Mouse (Mus musculus): ENCODE results near the gene Snrnp35. TPM values are rescaled to one million over a fixed set of nuclear protein-coding genes. Genes with fewer than 3 reads are reported as not detected.

Gene Snrnp35
- total and polyA plus RNA-seq, 2 experiments from 2014 or later: 4.4 to 14.0 TPM

- H3K36me3 ChIP-seq (replicated peaks; ENCODE audit: control insufficient read depth, insufficient read depth, low read length): peaks cover 52% of the 10 kb centered on the region
- no peaks in the 10 kb centered on the region for H3K9me3 ChIP-seq (replicated peaks; ENCODE audit: control insufficient read depth, low read length)
- no peak overlapping the region for H3K27ac ChIP-seq (ENCODE audit: low read depth)
- no peak for TF ChIP-seq CTCF (IDR thresholded peaks at IDR 0.05; ENCODE audit: low read depth)
- no peak for TF ChIP-seq EP300 (IDR thresholded peaks at IDR 0.05; ENCODE audit: low read depth)
- H3K27me3 ChIP-seq (ENCODE audit: control insufficient read depth, insufficient read depth, low read length): no peaks in the 10 kb centered on the region
- no peaks in the 10 kb centered on the region for H3K4me1 ChIP-seq (ENCODE audit: control insufficient read depth, insufficient read depth)
- H3K4me2 ChIP-seq (ENCODE audit: low read depth, low read length): no peak overlapping the region
- DNase-seq (ENCODE audit: low spot score): no peak
- H3K9ac ChIP-seq (replicated peaks; ENCODE audit: low read depth, low read length): no peak overlapping the region
- ATAC-seq (ENCODE audit: insufficient read depth, low read depth): no peak
- no peak overlapping the region for H3K4me3 ChIP-seq (ENCODE audit: low read depth, low read length)
- WGBS: 79% methylated on average over 5 of the region's 5 CpGs
Observed at GRCm38 (mm10) chr5:124515789-124516188, 32.9 kb downstream of the Snrnp35 start.

GRCm38 (mm10) chr5:124518648-124519047, 35.7 kb downstream of the Snrnp35 start:
- WGBS: 75% methylated on average over 10 of the region's 10 CpGs
- peaks cover 40% of the 10 kb centered on the region for H3K36me3 ChIP-seq (replicated peaks; ENCODE audit: control insufficient read depth, insufficient read depth, low read length)
- no peaks in the 10 kb centered on the region for H3K4me1 ChIP-seq (ENCODE audit: control insufficient read depth, insufficient read depth)
- no peak overlapping the region for H3K4me3 ChIP-seq (ENCODE audit: low read depth, low read length)
- TF ChIP-seq EP300 (IDR thresholded peaks at IDR 0.05; ENCODE audit: low read depth): no peak
- TF ChIP-seq CTCF (IDR thresholded peaks at IDR 0.05; ENCODE audit: low read depth): no peak
- H3K27me3 ChIP-seq (ENCODE audit: control insufficient read depth, insufficient read depth, low read length): no peaks in the 10 kb centered on the region
- ATAC-seq (ENCODE audit: insufficient read depth, low read depth) (0 out of 2 replicates have a peak, but pooled peaks have one; percentile 17), DNase-seq (ENCODE audit: low spot score) (no peak)
- no peak overlapping the region for H3K4me2 ChIP-seq (ENCODE audit: low read depth, low read length)
- no peak overlapping the region for H3K9ac ChIP-seq (replicated peaks; ENCODE audit: low read depth, low read length)
- no peak overlapping the region for H3K27ac ChIP-seq (ENCODE audit: low read depth)
- no peaks in the 10 kb centered on the region for H3K9me3 ChIP-seq (replicated peaks; ENCODE audit: control insufficient read depth, low read length)

- DNase-seq (ENCODE audit: low spot score) (no peak), ATAC-seq (ENCODE audit: insufficient read depth, low read depth) (no peak)
- 81% methylated on average over 4 of the region's 4 CpGs for WGBS
- no peak overlapping the region for H3K4me3 ChIP-seq (ENCODE audit: low read depth, low read length)
- H3K9me3 ChIP-seq (replicated peaks; ENCODE audit: control insufficient read depth, low read length): no peaks in the 10 kb centered on the region
- no peak overlapping the region for H3K27ac ChIP-seq (ENCODE audit: low read depth)
- no peaks in the 10 kb centered on the region for H3K4me1 ChIP-seq (ENCODE audit: control insufficient read depth, insufficient read depth)
- TF ChIP-seq CTCF (IDR thresholded peaks at IDR 0.05; ENCODE audit: low read depth) (no peak), EP300 (IDR thresholded peaks at IDR 0.05; ENCODE audit: low read depth) (no peak)
- H3K9ac ChIP-seq (replicated peaks; ENCODE audit: low read depth, low read length): no peak overlapping the region
- no peak overlapping the region for H3K4me2 ChIP-seq (ENCODE audit: low read depth, low read length)
- H3K27me3 ChIP-seq (ENCODE audit: control insufficient read depth, insufficient read depth, low read length): no peaks in the 10 kb centered on the region
- H3K36me3 ChIP-seq (replicated peaks; ENCODE audit: control insufficient read depth, insufficient read depth, low read length): peaks cover 25% of the 10 kb centered on the region; the same call in 1 of the 2 replicates
Observed at GRCm38 (mm10) chr5:124521588-124521987, 38.7 kb downstream of the Snrnp35 start.

- Histone ChIP-seq H3K36me3 (replicated peaks; ENCODE audit: control insufficient read depth, insufficient read depth, low read length) (peaks cover 31% of the 10 kb centered on the region), H3K4me3 (ENCODE audit: low read depth, low read length) (no peak overlapping the region), H3K4me2 (ENCODE audit: low read depth, low read length) (no peak overlapping the region), H3K27me3 (ENCODE audit: control insufficient read depth, insufficient read depth, low read length) (no peaks in the 10 kb centered on the region), H3K9ac (replicated peaks; ENCODE audit: low read depth, low read length) (no peak overlapping the region), H3K4me1 (ENCODE audit: control insufficient read depth, insufficient read depth) (peaks cover 2% of the 10 kb centered on the region; the same call in 1 of the 2 replicates), H3K27ac (ENCODE audit: low read depth) (no peak overlapping the region), H3K9me3 (replicated peaks; ENCODE audit: control insufficient read depth, low read length) (no peaks in the 10 kb centered on the region)
- WGBS: 97% methylated on average over 8 of the region's 8 CpGs
- TF ChIP-seq CTCF (IDR thresholded peaks at IDR 0.05; ENCODE audit: low read depth) (peak; percentile 11; the same call in 1 of the 2 replicates), EP300 (IDR thresholded peaks at IDR 0.05; ENCODE audit: low read depth) (no peak)
- ATAC-seq (ENCODE audit: insufficient read depth, low read depth): no peak
- no peak for DNase-seq (ENCODE audit: low spot score)
Observed at GRCm38 (mm10) chr5:124523032-124523431, 40.1 kb downstream of the Snrnp35 start.

- peaks cover 19% of the 10 kb centered on the region for H3K36me3 ChIP-seq (replicated peaks; ENCODE audit: control insufficient read depth, insufficient read depth, low read length)
- peaks cover 21% of the 10 kb centered on the region for H3K4me1 ChIP-seq (ENCODE audit: control insufficient read depth, insufficient read depth)
- WGBS: 86% methylated on average over 5 of the region's 5 CpGs
- no peak for ATAC-seq (ENCODE audit: insufficient read depth, low read depth)
- TF ChIP-seq CTCF (IDR thresholded peaks at IDR 0.05; ENCODE audit: low read depth): no peak
- no peak for TF ChIP-seq EP300 (IDR thresholded peaks at IDR 0.05; ENCODE audit: low read depth)
- H3K4me3 ChIP-seq (ENCODE audit: low read depth, low read length): no peak overlapping the region
- no peaks in the 10 kb centered on the region for H3K9me3 ChIP-seq (replicated peaks; ENCODE audit: control insufficient read depth, low read length)
- no peak for DNase-seq (ENCODE audit: low spot score)
- H3K4me2 ChIP-seq (ENCODE audit: low read depth, low read length): no peak overlapping the region
- no peak overlapping the region for H3K27ac ChIP-seq (ENCODE audit: low read depth)
- H3K27me3 ChIP-seq (ENCODE audit: control insufficient read depth, insufficient read depth, low read length): no peaks in the 10 kb centered on the region
- no peak overlapping the region for H3K9ac ChIP-seq (replicated peaks; ENCODE audit: low read depth, low read length)
Observed at GRCm38 (mm10) chr5:124524943-124525342, 42.0 kb downstream of the Snrnp35 start.

GRCm38 (mm10) chr5:124528351-124528750, 45.4 kb downstream of the Snrnp35 start:
- peaks cover 28% of the 10 kb centered on the region for H3K4me1 ChIP-seq (ENCODE audit: control insufficient read depth, insufficient read depth)
- no peak for DNase-seq (ENCODE audit: low spot score)
- 77% methylated on average over 4 of the region's 4 CpGs for WGBS
- no peak for TF ChIP-seq EP300 (IDR thresholded peaks at IDR 0.05; ENCODE audit: low read depth)
- TF ChIP-seq CTCF (IDR thresholded peaks at IDR 0.05; ENCODE audit: low read depth): no peak
- peaks cover 6% of the 10 kb centered on the region; the same call in 1 of the 2 replicates for H3K36me3 ChIP-seq (replicated peaks; ENCODE audit: control insufficient read depth, insufficient read depth, low read length)
- peak overlapping the region; percentile 94 for H3K27ac ChIP-seq (ENCODE audit: low read depth)
- H3K9me3 ChIP-seq (replicated peaks; ENCODE audit: control insufficient read depth, low read length): no peaks in the 10 kb centered on the region
- peak overlapping the region; percentile 79 for H3K9ac ChIP-seq (replicated peaks; ENCODE audit: low read depth, low read length)
- no peak for ATAC-seq (ENCODE audit: insufficient read depth, low read depth)
- H3K27me3 ChIP-seq (ENCODE audit: control insufficient read depth, insufficient read depth, low read length): no peaks in the 10 kb centered on the region
- H3K4me3 ChIP-seq (ENCODE audit: low read depth, low read length): peak overlapping the region; percentile 95
- peak overlapping the region; percentile 91 for H3K4me2 ChIP-seq (ENCODE audit: low read depth, low read length)
